Mouse (Mus musculus) heart, postnatal 0 days (tissue): Measurements from ENCODE around the gene Asic1.

ENCODE experiments used
- CTCF ChIP-seq: IDR thresholded peaks from 2 replicates; pipeline ENCODE4 v1.5.1; 2016; ENCODE audit warnings: antibody characterized with exemption, control low read depth, low read depth
- EP300 ChIP-seq: IDR thresholded peaks from 2 replicates; pipeline ENCODE4 v1.6.1; 2016; ENCODE audit warnings: antibody characterized with exemption, low read depth

- TF ChIP-seq CTCF = peak; percentile 65
- TF ChIP-seq EP300 = peak; percentile 85; the same call in 1 of the 2 replicates
Measured at GRCm38 (mm10) chr15:99724292-99725021, 54.3 kb downstream of the Asic1 start.
